Mouse (Mus musculus) leukemia stem cell, adult 10-12 weeks (primary cell): ENCODE results near the gene Fam227a. TPM values are rescaled to one million over a fixed set of nuclear protein-coding genes. Genes with fewer than 3 reads are reported as not detected.

Source experiments
- polyA plus RNA-seq: library from polyadenylated mRNA; stranded (reverse); fragments of >175 nt; gene quantifications from 2 replicates; pipeline ENCODE4 v1.2.3, GENCODE M21; 2012; ENCODE audit warnings: low replicate concordance

Fam227a gene
- 0.03 and 0.14 TPM in 2 replicates for polyA plus RNA-seq

DNA sequence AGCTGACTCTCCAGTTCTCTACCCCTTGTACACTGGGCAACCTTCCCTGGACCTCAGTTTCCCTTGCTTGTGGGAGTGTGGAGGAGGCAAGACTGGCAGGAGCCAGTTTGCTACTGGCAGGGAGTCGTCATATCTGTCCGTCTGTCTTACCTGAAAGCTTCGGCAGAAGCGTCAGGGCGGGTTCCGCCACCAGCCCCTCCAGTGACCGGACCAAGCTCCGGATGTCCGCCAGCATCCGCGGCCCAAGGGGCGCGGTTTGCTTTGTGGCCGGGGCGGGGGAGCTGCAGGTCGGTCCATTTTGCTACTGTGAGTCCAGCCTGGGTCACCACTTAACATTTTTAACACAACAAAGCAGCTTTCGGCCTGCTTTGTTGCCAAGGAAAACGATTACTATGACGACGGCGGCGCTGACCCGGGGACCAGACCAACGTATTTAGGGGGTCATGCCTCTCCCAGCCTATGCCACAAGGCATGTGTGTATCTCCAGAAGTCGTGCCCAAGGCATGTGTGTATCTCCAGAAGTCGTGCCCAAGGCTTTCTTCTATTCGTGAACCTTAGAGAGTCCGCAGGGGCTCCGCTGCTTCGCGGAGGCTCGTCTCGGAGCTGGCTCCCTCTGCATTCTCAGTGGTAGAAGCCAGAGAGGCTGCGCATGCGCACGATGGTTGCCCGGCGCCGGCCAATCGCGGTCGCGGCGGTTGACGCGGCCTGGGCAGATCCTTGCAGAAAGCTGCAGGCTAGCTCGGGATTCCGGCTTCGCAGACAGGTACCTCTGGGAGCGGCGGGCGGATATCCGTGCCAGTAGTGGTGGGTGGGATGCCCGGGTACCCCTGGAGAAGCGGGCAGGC, at the start of gene Fam227a, which contains the start of gene Cby1:
Gene Fam227a, minus strand, starts transcription at position 426 of the 845 bp plus-strand sequence.
Gene Cby1, plus strand, starts transcription at position 669 of the 845 bp plus-strand sequence.

DNA sequence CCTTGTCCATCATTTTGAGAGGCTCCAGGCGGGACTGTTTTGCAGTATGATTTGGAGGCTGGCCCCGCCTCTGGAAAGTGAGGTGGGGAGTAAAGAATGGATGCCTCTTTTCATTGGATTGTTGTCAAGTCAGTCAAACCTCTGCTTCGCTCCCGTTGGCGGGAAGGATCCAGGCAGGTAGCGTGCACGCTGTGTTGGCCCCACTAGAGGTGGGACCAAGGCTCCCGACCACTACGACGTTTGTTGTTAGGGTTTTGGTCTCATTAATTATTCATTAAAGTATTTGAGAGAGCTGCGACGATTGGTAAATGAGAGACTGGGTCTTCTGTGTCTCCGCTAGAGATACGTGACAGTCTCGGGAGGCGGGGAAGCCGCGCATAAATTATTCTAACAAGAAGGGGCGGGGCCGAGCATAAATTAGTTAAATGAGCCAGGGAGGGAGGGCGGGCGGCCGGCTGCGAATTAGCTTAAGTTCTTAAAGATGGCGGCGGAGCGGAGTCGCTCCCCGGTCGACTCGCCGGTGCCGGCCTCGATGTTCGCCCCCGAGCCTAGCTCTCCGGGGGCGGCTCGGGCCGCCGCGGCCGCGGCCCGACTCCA, 31.8 kb upstream of the Fam227a start, which contains the start of gene Gtpbp1:
Gene Gtpbp1, plus strand, starts transcription at position 420 of the 597 bp plus-strand sequence.

GRCm38 (mm10) chr15:79687646-79688267, 29.0 kb upstream of the Fam227a start, which contains the start of gene Josd1:
Gene Josd1, minus strand, starts transcription at chr15:79687919.

DNA sequence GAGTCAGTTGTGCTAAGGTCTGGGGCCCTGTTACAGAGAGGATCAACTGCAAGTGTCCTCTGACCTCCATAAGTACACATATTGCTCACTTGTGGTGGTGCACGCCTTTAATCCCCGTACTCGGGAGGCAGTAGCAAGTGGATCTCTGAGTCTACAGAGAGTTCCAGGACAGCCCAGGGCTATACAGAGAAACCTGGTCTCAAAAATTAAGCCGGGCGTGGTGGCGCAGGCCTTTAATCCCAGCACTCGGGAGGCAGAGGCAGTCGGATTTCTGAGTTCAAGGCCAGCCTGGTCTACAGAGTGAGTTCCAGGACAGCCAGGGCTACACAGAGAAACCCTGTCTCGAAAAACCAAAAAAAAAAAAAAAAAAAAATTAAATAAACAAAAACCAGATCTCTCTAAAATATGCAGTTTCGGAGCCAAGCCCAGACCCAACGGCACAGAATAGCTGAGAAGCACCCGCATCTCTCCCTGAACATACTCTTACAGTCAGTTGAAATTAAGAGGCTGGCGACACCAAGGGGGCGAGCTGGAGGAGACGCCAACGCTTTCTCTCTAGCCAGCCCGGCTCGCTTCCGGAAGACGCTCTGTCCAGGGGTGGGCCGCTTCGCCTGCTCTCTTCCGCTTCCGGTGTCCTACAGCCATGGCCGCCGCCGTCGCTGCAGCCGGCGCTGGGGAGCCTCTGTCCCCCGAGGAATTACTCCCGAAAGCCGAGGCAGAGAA, 11.7 kb upstream of the Fam227a start, which contains the start of gene Tomm22:
Gene Tomm22, plus strand, starts transcription at position 613 of the 723 bp plus-strand sequence.

GRCm38 (mm10) chr15:79604990-79605665, 53.6 kb downstream of the Fam227a start, which contains the start of gene Dmc1:
Gene Dmc1, minus strand, starts transcription at chr15:79605109.

Other genes starting within 250 kb of the Fam227a start
- 30.9 and 51.5 TPM in 2 replicates for gene Csnk1e, start 203.4 kb downstream of the Fam227a start, polyA plus RNA-seq
- gene Kcnj4, start 153.7 kb downstream of the Fam227a start, polyA plus RNA-seq: not detected in 2 replicates
- 0.20 TPM in 1 of 2 replicates, not detected in the other for gene Kdelr3, start 142.5 kb downstream of the Fam227a start, polyA plus RNA-seq
- 56.6 and 58.3 TPM in 2 replicates for gene Ddx17, start 112.2 kb downstream of the Fam227a start, polyA plus RNA-seq
- gene Dmc1, start 53.8 kb downstream of the Fam227a start, polyA plus RNA-seq: not detected in 2 replicates
- gene Cby1, start 243 bp upstream of the Fam227a start, polyA plus RNA-seq: 82.1 and 89.2 TPM in 2 replicates
- 99.5 and 101 TPM in 2 replicates for gene Tomm22, start 11.9 kb upstream of the Fam227a start, polyA plus RNA-seq
- 70.7 and 83.5 TPM in 2 replicates for gene Josd1, start 29.0 kb upstream of the Fam227a start, polyA plus RNA-seq
- gene Gtpbp1, start 31.9 kb upstream of the Fam227a start, polyA plus RNA-seq: 113 and 151 TPM in 2 replicates
- 58.0 and 63.2 TPM in 2 replicates for gene Sun2, start 83.6 kb upstream of the Fam227a start, polyA plus RNA-seq
- 12.0 and 21.0 TPM in 2 replicates for gene Dnal4, start 118.9 kb upstream of the Fam227a start, polyA plus RNA-seq
- gene Nptxr, start 145.8 kb upstream of the Fam227a start, polyA plus RNA-seq: 0.45 and 1.6 TPM in 2 replicates
- gene Npcd, start 175.3 kb upstream of the Fam227a start, polyA plus RNA-seq: 0.36 TPM in 1 of 2 replicates, not detected in the other
- 33.5 and 38.6 TPM in 2 replicates for gene Cbx6, start 175.7 kb upstream of the Fam227a start, polyA plus RNA-seq
- gene Apobec3, start 232.7 kb upstream of the Fam227a start, polyA plus RNA-seq: 1.2 and 3.2 TPM in 2 replicates